Mouse (Mus musculus): ENCODE results near the gene Casp8.

GRCm38 (mm10) chr1:58798911-58799310 lies 3.7 kb downstream of the Casp8 start:
- TF ChIP-seq MAX (IDR thresholded peaks at IDR 0.05), result no peak
- no peak for TF ChIP-seq CTCF (IDR thresholded peaks at IDR 0.05; ENCODE audit: control insufficient read depth, insufficient read depth, insufficient read length)
- TF ChIP-seq MYOG (IDR thresholded peaks at IDR 0.05; ENCODE audit: control insufficient read depth, extremely low read depth, insufficient read length), result no peak
- TF ChIP-seq FOSL1 (IDR thresholded peaks at IDR 0.05; ENCODE audit: insufficient read depth, low read length, poor library complexity, severe bottlenecking), result no peak
- no peak for TF ChIP-seq CEBPB (IDR thresholded peaks at IDR 0.05; ENCODE audit: low read depth)
- TF ChIP-seq USF1 (IDR thresholded peaks at IDR 0.05; ENCODE audit: low read depth), result no peak

Data from C2C12 (cell line).